ENCODE assay signal across 17 mouse cellular contexts in the genomic region with DNA sequence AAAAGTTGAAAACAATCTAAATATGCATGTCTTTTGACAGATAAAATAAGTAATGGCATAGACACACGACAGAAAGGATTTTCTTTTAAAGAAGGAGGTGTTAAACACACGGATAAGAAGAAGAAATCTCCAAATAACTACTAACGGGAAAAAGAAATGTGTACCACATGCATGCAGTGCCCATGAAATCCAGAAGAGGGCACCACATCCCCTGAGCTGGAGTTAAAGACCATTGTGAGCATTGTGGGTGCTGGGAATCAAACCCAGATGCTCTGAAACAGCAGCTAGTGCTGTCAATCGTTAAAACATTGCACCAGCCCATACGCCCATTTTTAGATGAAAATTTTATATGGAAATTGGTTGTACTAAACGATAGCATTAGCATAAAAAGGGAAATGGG. TPM values are rescaled to one million over a fixed set of nuclear protein-coding genes. Genes with fewer than 3 reads are reported as not detected.
DNase-seq lines count a peak whose midpoint lies in the region; ATAC-seq and TF ChIP-seq lines count a peak whose summit lies in the region.
"Had no signal": no experiment of that assay in that cellular context is flagged by ENCODE, and none has a peak within 500 bp of the region (broad histone marks: within the 10 kb centered on the region; RNA-seq: fewer than 3 reads in every experiment).

No protein-coding gene starts in this region.

- H3K4me3 ChIP-seq in forebrain, postnatal 0 days (ENCODE audit: low read depth, low read length) = no peak overlapping the region
- no peak overlapping the region for H3K4me3 ChIP-seq in forebrain, embryonic 16.5 days (replicated peaks; ENCODE audit: low read length)
- no peak overlapping the region for H3K4me3 ChIP-seq in left cerebral cortex, adult 2 months
- H3K4me3 ChIP-seq in forebrain, embryonic 10.5 days = no peak overlapping the region
- H3K4me3 ChIP-seq: heart, embryonic 15.5 days; hindbrain, embryonic 15.5 days; neural tube, embryonic 13.5 days had no signal

- no peaks in the 10 kb centered on the region for H3K4me1 ChIP-seq in forebrain, postnatal 0 days (ENCODE audit: insufficient read depth)
- peaks cover 23% of the 10 kb centered on the region for H3K4me1 ChIP-seq in forebrain, embryonic 16.5 days (replicated peaks; ENCODE audit: control insufficient read depth, insufficient read depth, low read length)
- peaks cover 39% of the 10 kb centered on the region for H3K4me1 ChIP-seq in forebrain, embryonic 10.5 days

- no peaks in the 10 kb centered on the region for H3K9me3 ChIP-seq in forebrain, postnatal 0 days (ENCODE audit: low read length)
- peaks cover 4% of the 10 kb centered on the region; the same call in 1 of the 2 replicates for H3K9me3 ChIP-seq in forebrain, embryonic 16.5 days (ENCODE audit: control insufficient read depth, low read length)
- peaks cover 6% of the 10 kb centered on the region; the same call in 1 of the 2 replicates for H3K9me3 ChIP-seq in forebrain, embryonic 10.5 days

- peak; percentile 43 for TF ChIP-seq CTCF in forebrain, postnatal 0 days (IDR thresholded peaks at IDR 0.05; ENCODE audit: low read depth)
- peak; percentile 34 for TF ChIP-seq CTCF in left cerebral cortex, adult 2 months (IDR thresholded peaks at IDR 0.05)

- 85% methylated on average over 6 of the region's 6 CpGs for WGBS in forebrain, postnatal 0 days
- WGBS in forebrain, embryonic 16.5 days = 83% methylated on average over 6 of the region's 6 CpGs
- 77% methylated on average over 6 of the region's 6 CpGs for WGBS in forebrain, embryonic 10.5 days

- ATAC-seq in forebrain, postnatal 0 days = no peak
- no peak for ATAC-seq in forebrain, embryonic 16.5 days

- H3K4me2 ChIP-seq in forebrain, postnatal 0 days (ENCODE audit: low read depth) = no peak overlapping the region
- H3K4me2 ChIP-seq in forebrain, embryonic 16.5 days (ENCODE audit: low read length) = no peak overlapping the region
- H3K4me2 ChIP-seq: heart, embryonic 15.5 days; hindbrain, embryonic 15.5 days; neural tube, embryonic 13.5 days had no signal

- H3K36me3 ChIP-seq in forebrain, postnatal 0 days (ENCODE audit: insufficient read depth) = no peaks in the 10 kb centered on the region
- no peaks in the 10 kb centered on the region for H3K36me3 ChIP-seq in forebrain, embryonic 16.5 days (ENCODE audit: control insufficient read depth, insufficient read depth)
- no peaks in the 10 kb centered on the region for H3K36me3 ChIP-seq in forebrain, embryonic 10.5 days (replicated peaks)
- H3K36me3 ChIP-seq: heart, embryonic 15.5 days; hindbrain, embryonic 15.5 days; neural tube, embryonic 13.5 days had no signal

- peaks cover 41% of the 10 kb centered on the region for H3K27me3 ChIP-seq in forebrain, postnatal 0 days (ENCODE audit: insufficient read depth, low read length)
- H3K27me3 ChIP-seq in forebrain, embryonic 16.5 days (replicated peaks; ENCODE audit: control insufficient read depth, insufficient read depth, low read length) = peaks cover 58% of the 10 kb centered on the region
- H3K27me3 ChIP-seq in forebrain, embryonic 10.5 days (ENCODE audit: poor library complexity, severe bottlenecking) = peaks cover 100% of the 10 kb centered on the region

- DNase-seq in forebrain, postnatal 0 days = no peak
- no peak for DNase-seq in left cerebral cortex, adult 2 months (ENCODE audit: extremely low spot score in 1 of 2, low spot score in 2 of 2)
- DNase-seq in left cerebral cortex, adult 11 months (ENCODE audit: low spot score) = no peak
- DNase-seq in A20 (ENCODE audit: low read depth, low spot score) (peak; percentile 31), ZHBTc4 (ENCODE audit: low read depth, low spot score) (peak; percentile 64)
- DNase-seq in forebrain, embryonic 10.5 days (ENCODE audit: extremely low spot score, low spot score) = no peak
- DNase-seq in urinary bladder, adult 2 months (ENCODE audit: low spot score) = no peak
- DNase-seq: cerebellum, adult 8-10 months; kidney, postnatal 10 days had no signal

- no peak overlapping the region for H3K9ac ChIP-seq in forebrain, postnatal 0 days
- H3K9ac ChIP-seq in forebrain, embryonic 16.5 days (replicated peaks; ENCODE audit: low read depth, low read length) = no peak overlapping the region
- H3K9ac ChIP-seq: heart, embryonic 15.5 days; hindbrain, embryonic 15.5 days; neural tube, embryonic 13.5 days had no signal

- no peak overlapping the region for H3K27ac ChIP-seq in forebrain, postnatal 0 days (ENCODE audit: low read depth, low read length)
- H3K27ac ChIP-seq in forebrain, embryonic 16.5 days (ENCODE audit: low read length) = no peak overlapping the region
- H3K27ac ChIP-seq in left cerebral cortex, adult 2 months = no peak overlapping the region
- H3K27ac ChIP-seq in forebrain, embryonic 10.5 days = no peak overlapping the region
- H3K27ac ChIP-seq: heart, embryonic 15.5 days; hindbrain, embryonic 15.5 days; neural tube, embryonic 13.5 days had no signal

- intact Hi-C loops in left cerebral cortex, adult 2 months (cut with DNase I) = no loop called here

RNA-seq across cellular contexts. Expression of gene Olig2, which starts 7.3 kb away (rescaled TPM):
- total RNA-seq in forebrain, postnatal 0 days (2014; rRNA removed) = 32.8 and 41.0 TPM in 2 replicates
- 11.6 and 14.7 TPM in 2 replicates for polyA plus RNA-seq in forebrain, postnatal 0 days (2015; fragmentation: Nextera tagmentation; extraction: Ambion mirVana)
- 4.7 and 5.7 TPM in 2 replicates for polyA plus RNA-seq in forebrain, embryonic 16.5 days (2015; fragmentation: Nextera tagmentation; extraction: Ambion mirVana)
- total RNA-seq in left cerebral cortex, adult 2 months (2021) = 10 to 100 TPM; 21.8 to 22.3 TPM
- polyA plus RNA-seq in forebrain, embryonic 10.5 days (2016; fragmentation: Nextera tagmentation; extraction: Ambion mirVana) = 10.5 and 11.2 TPM in 2 replicates
- not detected in 2 replicates for polyA plus RNA-seq in urinary bladder, adult 2 months (2012; rRNA removed)
- total RNA-seq: adrenal gland, adult 18-20 months had no signal
- polyA plus RNA-seq: gonadal fat pad, adult 2 months; heart, embryonic 15.5 days; liver, embryonic 16.5 days had no signal

RNA-seq across cellular contexts. Expression of gene Olig1, which starts 51.6 kb away (rescaled TPM):
- 103 and 130 TPM in 2 replicates for total RNA-seq in forebrain, postnatal 0 days (2014; rRNA removed)
- 127 and 138 TPM in 2 replicates for polyA plus RNA-seq in forebrain, postnatal 0 days (2015; fragmentation: Nextera tagmentation; extraction: Ambion mirVana)
- polyA plus RNA-seq in forebrain, embryonic 16.5 days (2015; fragmentation: Nextera tagmentation; extraction: Ambion mirVana) = 32.3 and 39.7 TPM in 2 replicates
- total RNA-seq in left cerebral cortex, adult 2 months (2021) = 10 to 100 TPM; 77.1 to 84.7 TPM
- polyA plus RNA-seq in forebrain, embryonic 10.5 days (2016; fragmentation: Nextera tagmentation; extraction: Ambion mirVana) = 8.3 and 8.5 TPM in 2 replicates
- polyA plus RNA-seq in urinary bladder, adult 2 months (2012; rRNA removed) = 0.19 and 0.25 TPM in 2 replicates
- total RNA-seq: megakaryocyte, adult 5-6 weeks had no signal

Comparison
In these comparisons a context has a peak if more than half of its experiments do, and no peak if none do; other contexts are left out.
1. DNase-seq: peak in A20 (single experiment) and ZHBTc4 (single experiment); none in forebrain, postnatal 0 days (single experiment), left cerebral cortex, adult 2 months (0 of 2), left cerebral cortex, adult 11 months (single experiment), forebrain, embryonic 10.5 days (single experiment) and urinary bladder, adult 2 months (single experiment).